8 mouse cellular contexts compared by ENCODE assay signal in the genomic region with DNA sequence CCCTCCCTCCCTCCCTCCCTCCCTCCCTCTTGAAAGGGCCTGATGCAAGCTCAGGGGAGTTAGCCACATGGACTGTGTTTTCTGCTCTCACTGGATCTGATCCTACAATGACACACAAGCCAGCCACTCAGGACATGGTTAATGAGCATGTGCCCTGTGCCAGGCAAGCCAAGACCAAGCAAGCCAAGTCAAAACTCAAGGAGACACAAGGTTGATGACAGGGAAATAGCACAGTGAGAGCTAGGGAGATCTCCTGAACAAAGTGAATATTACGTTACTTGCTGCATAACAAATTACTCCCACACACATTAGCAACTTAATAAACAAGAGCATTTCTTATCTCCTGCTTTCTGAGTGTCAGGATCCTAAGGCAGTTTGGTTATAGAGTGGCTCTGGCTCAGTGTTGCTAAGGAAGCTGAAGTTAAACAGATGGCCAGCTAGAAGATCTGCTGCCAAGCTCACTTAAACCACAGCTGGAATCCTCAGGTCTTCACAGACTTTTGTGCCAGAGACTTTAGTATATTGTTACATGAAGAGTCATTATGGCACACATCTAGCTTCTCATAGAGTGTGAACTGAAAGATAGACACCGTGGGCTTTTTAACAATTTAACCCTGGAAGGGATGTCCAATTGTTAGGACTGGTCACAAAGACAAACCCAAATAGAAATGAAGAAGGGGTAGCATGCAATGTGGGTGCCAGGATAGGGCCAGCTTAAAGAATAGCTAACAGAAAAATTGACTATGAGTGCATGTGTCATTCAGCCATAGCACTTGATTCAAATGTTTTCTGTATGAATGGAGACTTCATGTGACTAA.
DNase-seq lines count a peak whose midpoint lies in the region; ATAC-seq lines count a peak whose summit lies in the region.

No protein-coding gene starts in this region.

- intact Hi-C loops in left cerebral cortex, postnatal 4 days (cut with DNase I) = no loop called here

- WGBS in heart, embryonic 16.5 days = 34% methylated on average over 2 of the region's 2 CpGs

- peak overlapping the region; percentile 46 for H3K27ac ChIP-seq in heart, embryonic 16.5 days (ENCODE audit: low read length)

- no peak overlapping the region for H3K4me3 ChIP-seq in heart, embryonic 16.5 days (ENCODE audit: low read length)

- H3K4me2 ChIP-seq in heart, embryonic 16.5 days (ENCODE audit: low read depth, low read length) = no peak overlapping the region

- ATAC-seq in heart, embryonic 16.5 days (replicated peaks; ENCODE audit: extremely low read depth, insufficient read depth, low FRiP score) = peak; percentile 58; the same call in 1 of the 2 replicates
- no peak for ATAC-seq in megakaryocyte-erythroid progenitor cell, adult 5-6 weeks (replicated peaks; ENCODE audit: low FRiP score, low TSS enrichment, poor library complexity, severe bottlenecking)

- peaks cover 11% of the 10 kb centered on the region for H3K4me1 ChIP-seq in heart, embryonic 16.5 days (ENCODE audit: control insufficient read depth, insufficient read depth, low read length)

- no peak overlapping the region for H3K9ac ChIP-seq in heart, embryonic 16.5 days (ENCODE audit: low read length)

- DNase-seq in frontal cortex, postnatal 36 days (ENCODE audit: low spot score in 2 of 2) = peak; percentile 6 to 28
- DNase-seq in frontal cortex, postnatal 14 days (ENCODE audit: low spot score in 2 of 2) = no peak
- DNase-seq in MN1 (ENCODE audit: low spot score) = peak; percentile 72
- DNase-seq in left cerebral cortex, postnatal 4 days = peak; percentile 57
- no peak for DNase-seq in embryo, embryonic 10 days (ENCODE audit: low spot score)
- DNase-seq in cerebellum, adult 11 months = no peak

- no peaks in the 10 kb centered on the region for H3K27me3 ChIP-seq in heart, embryonic 16.5 days (ENCODE audit: control insufficient read depth, insufficient read depth, low read length)

- H3K36me3 ChIP-seq in heart, embryonic 16.5 days (ENCODE audit: control insufficient read depth, insufficient read depth) = no peaks in the 10 kb centered on the region

- no peaks in the 10 kb centered on the region for H3K9me3 ChIP-seq in heart, embryonic 16.5 days (replicated peaks; ENCODE audit: control insufficient read depth, low read length)

Comparison
In these comparisons a context has a peak if more than half of its experiments do, and no peak if none do; other contexts are left out.
1. DNase-seq: peak in frontal cortex, postnatal 36 days (2 of 2), MN1 (single experiment) and left cerebral cortex, postnatal 4 days (single experiment); none in frontal cortex, postnatal 14 days (0 of 2), embryo, embryonic 10 days (single experiment) and cerebellum, adult 11 months (single experiment).